Mouse (Mus musculus): Measurements from ENCODE around the gene Rnase11.

- TF ChIP-seq POLR2A (IDR thresholded peaks at IDR 0.05; ENCODE audit: insufficient read length, low read depth) (no peak), USF1 (IDR thresholded peaks at IDR 0.05; ENCODE audit: low read depth) (no peak), MYOD1 (IDR thresholded peaks at IDR 0.05; ENCODE audit: control insufficient read depth in 1 of 3, insufficient read length in 2 of 3, low read depth in 2 of 3) (no peak)
These were observed 32.7 kb downstream of the Rnase11 start for GRCm38 (mm10) chr14:51017256-51017655.

All from myocyte (in vitro differentiated cells).